Mouse (Mus musculus) CD8-positive naive resting alpha-beta T cell, adult 2 months (primary cell): ENCODE measurements around the gene Abr.

Experiments
- DNase-seq, 2 experiments: peaks; one replicate each; pipeline ENCODE4 v3.0.0; 2022; ENCODE audit warnings: low read depth in 2 of 2, low spot score in 2 of 2

Gene Abr

GRCm38 (mm10) chr11:76495127-76496028 is 126.7 kb downstream of the Abr start:
- peak; percentile 10 to 19 for DNase-seq

GRCm38 (mm10) chr11:76494360-76495126 is 127.6 kb downstream of the Abr start:
- peak; percentile 52 to 54 for DNase-seq

GRCm38 (mm10) chr11:76493811-76494274 is 128.3 kb downstream of the Abr start:
- DNase-seq, result no peak

- DNase-seq, result no peak
These were observed 128.9 kb downstream of the Abr start for GRCm38 (mm10) chr11:76493167-76493566.

GRCm38 (mm10) chr11:76491817-76492216 is 130.3 kb downstream of the Abr start:
- no peak for DNase-seq

- no peak for DNase-seq
These were observed 132.7 kb downstream of the Abr start for GRCm38 (mm10) chr11:76489407-76489806.

- DNase-seq, result no peak
These were observed 135.1 kb downstream of the Abr start for GRCm38 (mm10) chr11:76487024-76487423.

- DNase-seq, result no peak
These were observed 138.1 kb downstream of the Abr start for GRCm38 (mm10) chr11:76484033-76484432.

- DNase-seq, result no peak
These were observed 138.9 kb downstream of the Abr start for GRCm38 (mm10) chr11:76483171-76483727.

- DNase-seq, result no peak
These were observed 139.4 kb downstream of the Abr start for GRCm38 (mm10) chr11:76482697-76483096.

GRCm38 (mm10) chr11:76482183-76482582 is 139.9 kb downstream of the Abr start:
- no peak for DNase-seq

- DNase-seq, result peak; percentile 42 to 71
These were observed 142.4 kb downstream of the Abr start for GRCm38 (mm10) chr11:76479729-76480128.

- DNase-seq, result peak in 1 of 2 experiments; percentile 9
These were observed 143.1 kb downstream of the Abr start for GRCm38 (mm10) chr11:76478676-76479655.

- DNase-seq, result no peak
These were observed 145.0 kb downstream of the Abr start for GRCm38 (mm10) chr11:76477095-76477525.

- DNase-seq, result no peak
These were observed 145.6 kb downstream of the Abr start for GRCm38 (mm10) chr11:76476376-76477094.

- no peak for DNase-seq
These were observed 149.5 kb downstream of the Abr start for GRCm38 (mm10) chr11:76472617-76473016.

GRCm38 (mm10) chr11:76469311-76469998 is 152.7 kb downstream of the Abr start:
- no peak for DNase-seq

GRCm38 (mm10) chr11:76468347-76468746 is 153.8 kb downstream of the Abr start:
- no peak for DNase-seq

GRCm38 (mm10) chr11:76467487-76468005 is 154.6 kb downstream of the Abr start:
- no peak for DNase-seq
